Mouse (Mus musculus): ENCODE measurements at regions not wholly inside any gene's neighbourhood (a gene's known extent, or its start where the extent isn't known, plus 50 kb on each side); places are given as distances from the start of the nearest gene placed in this dataset.

DNA sequence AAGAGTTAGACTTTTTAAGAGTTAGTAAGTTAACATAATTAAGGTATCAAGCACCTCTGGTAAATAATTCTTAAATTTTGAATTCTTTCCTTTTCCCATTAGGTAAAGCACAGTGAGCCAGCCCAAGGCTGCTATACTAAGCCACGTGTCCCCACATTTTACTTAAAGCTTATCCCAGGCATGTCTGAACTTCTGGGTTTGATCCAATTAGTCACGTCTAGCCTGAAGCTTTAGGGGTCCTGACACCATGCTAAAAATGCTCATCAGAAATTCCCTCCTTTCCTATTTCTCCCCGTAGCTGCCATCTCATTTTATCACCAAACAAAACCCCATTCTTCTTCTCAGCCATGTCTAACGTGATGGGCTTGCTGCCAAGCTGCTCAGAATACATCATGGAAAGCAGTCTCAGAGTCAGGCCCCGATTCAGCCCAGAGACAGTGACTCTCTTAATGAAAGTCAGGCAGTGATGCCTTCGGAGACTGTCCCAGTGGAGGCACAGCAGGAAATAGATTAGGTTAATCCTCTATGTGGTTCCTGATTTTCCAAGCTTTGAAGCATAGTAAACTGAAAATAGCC is 315.5 kb downstream of the Ccser2 start:
- TF ChIP-seq POLR2A (IDR thresholded peaks at IDR 0.05; ENCODE audit: borderline replicate concordance, extremely low read depth, insufficient read depth, insufficient read length, poor library complexity, severe bottlenecking) (no peak), CTCF (IDR thresholded peaks at IDR 0.05; ENCODE audit: borderline replicate concordance, extremely low read depth, insufficient read depth, insufficient read length) (no peak)

Measured in brain, embryonic 14.5 days (tissue).